Mouse (Mus musculus) monocyte, adult 5-6 weeks (primary cell): ENCODE results near the gene Whamm. TPM values are rescaled to one million over a fixed set of nuclear protein-coding genes. Genes with fewer than 3 reads are reported as not detected.

ENCODE experiments used
- ATAC-seq: fragments of 153-309, 156-312 bp; replicated peaks from 2 replicates; pipeline ENCODE4 v1.8.0; 2017; ENCODE audit warnings: mild to moderate bottlenecking; ENCODE audit not compliant: low TSS enrichment, insufficient number of reproducible peaks, severe bottlenecking, poor library complexity, low FRiP score
- total RNA-seq: library from RNA; stranded (forward); fragments of 200-1000, 200-491, 200-594 nt; gene quantifications from 3 replicates; pipeline ENCODE4 v1.2.3, GENCODE M21; 2017

Gene Whamm
- total RNA-seq, 1 experiment from 2014 or later: 33.5 TPM

DNA sequence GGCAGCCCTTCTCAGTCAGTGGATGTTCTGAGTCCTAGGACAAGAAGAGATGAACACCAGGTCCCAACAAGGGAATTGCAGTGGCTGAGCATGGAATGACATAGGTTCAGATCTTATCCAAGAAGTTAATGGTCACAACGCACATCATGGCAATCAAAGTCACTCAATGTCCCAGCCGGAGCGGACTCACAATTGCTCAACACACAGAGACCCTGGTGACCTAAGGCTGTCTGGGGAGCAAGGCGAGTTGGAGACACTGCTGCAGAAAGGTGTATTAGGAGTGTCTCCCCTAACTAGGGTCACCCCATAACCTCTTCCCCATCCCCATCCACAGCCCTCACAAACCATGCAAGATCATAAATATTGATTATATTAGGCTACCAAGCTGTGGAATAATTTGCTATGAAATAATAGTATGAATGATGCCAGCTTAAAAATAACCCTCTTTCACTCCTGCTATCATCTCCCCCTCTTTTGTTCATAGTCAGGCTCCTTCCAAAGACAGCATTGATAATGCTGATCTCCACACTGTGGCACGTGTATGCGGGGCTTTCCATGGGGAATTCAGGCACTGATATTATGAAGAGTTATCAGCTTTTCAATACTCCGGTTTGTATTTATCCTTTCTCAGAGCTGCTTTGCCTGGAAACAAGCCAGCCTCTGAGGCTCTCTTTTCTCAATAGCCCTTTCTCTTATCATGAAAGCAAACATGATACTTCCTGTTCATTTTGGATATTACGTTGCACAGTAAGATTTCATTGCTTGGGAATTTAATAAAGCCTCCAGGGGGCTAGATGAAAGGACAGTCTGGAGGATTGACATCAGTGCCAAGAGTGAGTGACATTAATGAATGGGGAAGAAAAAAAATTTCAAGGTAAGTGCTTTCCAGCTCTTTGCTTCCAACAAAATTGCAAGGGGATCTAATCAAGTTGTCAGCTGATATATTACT, 10.7 kb upstream of the Whamm start:
- no peak for ATAC-seq

GRCm38 (mm10) chr7:81561211-81561610, 9.9 kb upstream of the Whamm start:
- ATAC-seq: no peak

GRCm38 (mm10) chr7:81563506-81564015, 7.5 kb upstream of the Whamm start:
- ATAC-seq: no peak

DNA sequence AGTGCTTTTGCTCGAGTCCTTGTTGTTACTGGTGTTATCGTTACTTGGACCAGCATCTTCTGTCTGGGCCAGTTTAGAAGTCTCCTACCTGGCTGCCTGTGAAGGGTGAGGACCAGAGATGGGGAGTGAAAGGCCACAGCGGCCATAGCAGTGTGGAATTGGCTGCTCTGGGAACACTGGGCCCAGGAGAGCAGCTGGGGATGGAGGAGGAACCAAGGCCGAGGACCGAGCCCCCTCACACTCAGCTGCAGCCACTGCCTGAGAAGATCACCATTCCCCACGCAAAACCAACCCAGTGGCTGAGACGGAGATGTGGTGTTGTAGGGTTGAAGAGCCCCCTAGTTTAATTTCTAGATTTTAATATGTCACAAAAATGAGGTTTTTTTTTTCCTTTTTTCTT, 6.3 kb upstream of the Whamm start:
- ATAC-seq: no peak

GRCm38 (mm10) chr7:81565381-81566055, 5.5 kb upstream of the Whamm start:
- ATAC-seq: no peak

GRCm38 (mm10) chr7:81566332-81566731, 4.7 kb upstream of the Whamm start:
- ATAC-seq: no peak

GRCm38 (mm10) chr7:81566892-81567291, 4.2 kb upstream of the Whamm start, which contains the start of gene Fsd2:
Fsd2 (minus strand) TSS chr7:81566944.
- no peak for ATAC-seq

DNA sequence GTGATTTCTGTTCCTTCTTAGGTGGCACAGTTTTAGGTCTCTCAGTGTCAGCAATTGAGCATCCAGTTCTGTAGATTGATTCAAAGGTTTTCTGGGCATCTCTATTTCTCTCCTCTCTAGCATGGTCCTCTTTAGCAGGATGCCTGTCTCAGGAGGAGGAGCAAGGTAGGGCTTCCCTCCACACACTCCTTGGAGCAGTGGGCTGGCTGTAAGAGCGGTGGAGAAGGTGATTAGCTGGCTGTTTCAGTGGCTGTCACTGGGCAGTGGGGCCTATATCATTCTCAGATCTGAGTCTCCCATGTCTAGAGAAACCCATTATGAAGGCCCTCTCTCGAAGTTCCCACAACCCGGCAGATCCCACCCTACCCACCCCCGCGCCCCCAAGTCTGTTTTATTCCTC, 3.7 kb upstream of the Whamm start:
- no peak for ATAC-seq

- no peak for ATAC-seq
Observed at GRCm38 (mm10) chr7:81569851-81570250, 1.2 kb upstream of the Whamm start.

- ATAC-seq: no peak
Observed at GRCm38 (mm10) chr7:81570271-81570670, 795 bp upstream of the Whamm start.

GRCm38 (mm10) chr7:81570752-81571107, 336 bp upstream of the Whamm start:
- ATAC-seq: no peak

DNA sequence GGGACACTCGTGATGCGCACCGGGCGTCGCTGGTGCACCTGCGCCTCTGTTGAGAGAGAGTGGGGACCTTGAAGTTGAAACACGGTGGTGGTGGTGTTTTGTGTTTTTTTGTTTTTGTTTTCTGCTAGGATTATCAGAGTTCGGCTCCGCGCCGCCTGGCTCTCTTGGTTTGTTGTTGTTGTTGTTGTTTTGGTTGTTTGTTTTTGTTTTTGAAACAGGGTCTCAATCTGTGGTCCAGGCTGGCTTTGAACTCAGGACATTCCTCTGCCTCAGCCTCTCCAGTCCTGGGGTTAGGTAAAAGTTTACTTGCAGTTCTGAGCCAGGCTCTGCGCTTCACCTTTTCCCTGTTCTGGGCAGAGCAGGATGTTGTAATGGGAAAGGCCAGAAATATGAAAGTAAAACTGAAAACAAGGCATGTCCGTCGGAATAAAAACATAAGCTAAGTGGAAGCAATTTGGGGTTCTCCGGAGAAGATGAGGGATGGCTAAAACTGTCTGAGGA, 925 bp downstream of the Whamm start:
- ATAC-seq: no peak

DNA sequence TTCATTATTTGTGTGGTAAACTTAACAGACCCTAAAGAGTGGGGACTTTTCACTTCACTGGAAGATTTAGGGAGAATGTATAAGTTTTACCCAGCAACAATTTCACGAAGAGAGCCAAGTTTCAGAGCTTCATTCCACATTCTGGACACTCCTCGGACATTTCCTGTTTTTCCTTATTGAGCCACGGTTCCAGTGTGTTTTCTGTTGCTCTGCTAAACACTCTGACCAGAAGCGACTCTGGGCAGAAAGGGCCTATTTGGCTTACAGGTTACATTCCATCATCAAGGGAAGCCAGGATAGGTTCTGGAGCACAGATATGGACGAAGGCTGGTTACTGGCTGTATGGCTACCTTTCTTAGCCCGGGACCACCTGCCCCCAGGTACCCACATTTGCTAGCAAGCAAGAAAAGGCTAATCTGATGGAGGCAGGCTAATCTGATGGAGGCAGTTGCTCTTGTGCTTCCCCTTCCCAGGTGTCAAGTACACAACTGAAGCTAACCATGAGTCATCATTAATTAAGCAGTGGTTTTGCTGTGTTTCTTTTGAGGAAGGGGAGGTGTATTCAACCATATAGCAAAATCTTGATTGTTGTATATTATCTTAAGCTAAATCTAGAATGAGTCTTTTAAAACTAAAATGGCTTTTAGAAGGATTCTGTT, 1.7 kb downstream of the Whamm start:
- no peak for ATAC-seq

GRCm38 (mm10) chr7:81573397-81573796, 2.3 kb downstream of the Whamm start:
- ATAC-seq: no peak

GRCm38 (mm10) chr7:81573821-81574220, 2.8 kb downstream of the Whamm start:
- ATAC-seq: no peak

- ATAC-seq: no peak
Observed at GRCm38 (mm10) chr7:81575606-81576005, 4.5 kb downstream of the Whamm start.

DNA sequence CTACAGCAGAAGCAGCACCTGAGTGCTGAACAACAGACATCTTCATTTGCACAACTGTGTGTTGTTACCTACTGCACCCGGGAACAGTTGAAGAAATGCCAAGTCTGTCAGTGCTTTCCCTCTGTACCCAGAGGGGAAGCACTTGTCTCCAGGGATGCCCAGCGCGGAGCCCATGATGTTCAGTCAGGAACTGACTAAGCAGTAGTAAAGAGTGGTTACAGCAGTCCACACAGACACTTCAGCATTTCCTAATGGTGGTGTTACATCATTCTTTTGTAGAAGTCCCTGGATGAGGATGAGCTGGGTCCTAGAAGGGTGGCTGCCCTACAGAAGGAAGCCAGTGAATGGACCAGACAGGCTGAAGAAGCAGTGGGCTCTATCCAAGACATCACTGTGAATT, 6.8 kb downstream of the Whamm start:
- no peak for ATAC-seq

DNA sequence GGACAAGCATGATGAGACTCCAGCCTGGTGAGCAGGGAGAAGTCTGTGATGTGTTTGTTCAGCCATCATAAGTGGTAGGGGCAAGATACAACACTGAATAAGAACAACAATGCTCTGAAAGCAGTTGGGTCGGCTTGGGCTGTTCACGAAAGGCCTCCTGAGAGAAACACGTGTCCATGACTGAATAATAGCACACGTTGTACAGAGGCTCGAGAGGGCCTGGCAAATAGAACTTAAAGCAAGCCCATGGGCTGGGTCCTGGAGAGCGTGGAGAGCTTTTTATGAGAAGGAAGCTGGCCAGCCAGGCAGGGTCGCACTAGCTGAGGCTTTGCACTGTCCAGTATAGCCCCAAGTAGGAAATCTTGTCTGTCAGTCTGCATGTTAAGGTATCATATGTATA, 7.3 kb downstream of the Whamm start:
- no peak for ATAC-seq

- ATAC-seq: no peak
Observed at GRCm38 (mm10) chr7:81579312-81579711, 8.2 kb downstream of the Whamm start.
